Mouse (Mus musculus) heart, embryonic 13.5 days (tissue): ENCODE data around the gene Arl5a. TPM values are rescaled to one million over a fixed set of nuclear protein-coding genes. Genes with fewer than 3 reads are reported as not detected.

Source experiments
- ATAC-seq: fragments of 200-750 bp; cut with Nextera tagmentation; 2 replicates; pipeline ENCODE4 v1.8.0; 2017; ENCODE audit warnings: moderate TSS enrichment; ENCODE audit not compliant: insufficient number of reproducible peaks, low FRiP score, low TSS enrichment; ENCODE audit errors: extremely low read depth
- H3K27ac ChIP-seq: fragments of 300-500 bp; sonication (generic); replicated peaks from 2 replicates; pipeline ENCODE4 v1.5.1; 2015; ENCODE audit warnings: moderate library complexity, mild to moderate bottlenecking, inconsistent platforms
- H3K27me3 ChIP-seq: fragments of 300-500 bp; sonication (generic); replicated peaks from 2 replicates; pipeline ENCODE4 v1.6.1; 2015; ENCODE audit warnings: mild to moderate bottlenecking, inconsistent platforms
- H3K36me3 ChIP-seq: fragments of 300-500 bp; sonication (generic); 2 replicates; pipeline ENCODE4 v1.6.1; 2015; ENCODE audit warnings: mild to moderate bottlenecking, inconsistent platforms
- H3K4me1 ChIP-seq: fragments of 300-500 bp; sonication (generic); 2 replicates; pipeline ENCODE4 v1.6.1; 2015; ENCODE audit warnings: inconsistent platforms
- H3K4me2 ChIP-seq: fragments of 300-500 bp; sonication (generic); 2 replicates; pipeline ENCODE4 v1.6.1; 2015; ENCODE audit warnings: inconsistent platforms, mild to moderate bottlenecking, moderate library complexity
- H3K4me3 ChIP-seq: fragments of 300-500 bp; sonication (generic); 2 replicates; pipeline ENCODE4 v1.5.1; 2015; ENCODE audit warnings: moderate library complexity, mild to moderate bottlenecking, inconsistent platforms
- H3K9ac ChIP-seq: fragments of 300-500 bp; sonication (generic); 2 replicates; pipeline ENCODE4 v1.6.1; 2015; ENCODE audit warnings: inconsistent platforms, mild to moderate bottlenecking, moderate library complexity
- H3K9me3 ChIP-seq: fragments of 300-500 bp; sonication (generic); 2 replicates; pipeline ENCODE4 v1.6.1; 2016; ENCODE audit warnings: inconsistent platforms
- WGBS: fragments of 180-500 bp; shearing (Covaris S2); methylation state at CpG from one replicate; pipeline ENCODE4 v1.1.7; 2015; ENCODE audit warnings: mixed read lengths; 5-methylcytosine and 5-hydroxymethylcytosine counted together
- polyA plus RNA-seq: library from polyadenylated mRNA; unstranded; fragments of >200 nt; fragmentation: Nextera tagmentation; extraction: Ambion mirVana; gene quantifications from 2 replicates; pipeline ENCODE4 v1.2.1, GENCODE M21; 2015

Arl5a gene
- polyA plus RNA-seq, 1 experiment from 2014 or later, result 47.2 TPM

- Histone ChIP-seq H3K9me3 (no peaks in the 10 kb centered on the region), H3K4me2 (peak overlapping the region; percentile 88), H3K9ac (peak overlapping the region; percentile 68), H3K4me1 (peaks cover 66% of the 10 kb centered on the region), H3K27ac (peak overlapping the region; percentile 91), H3K4me3 (peak overlapping the region; percentile 98), H3K27me3 (no peaks in the 10 kb centered on the region), H3K36me3 (peaks cover 14% of the 10 kb centered on the region)
- no peak for ATAC-seq
- WGBS, result 32% methylated on average over 6 of the region's 6 CpGs
Measured at GRCm38 (mm10) chr2:52421197-52421596, 3.5 kb downstream of the Arl5a start.

DNA sequence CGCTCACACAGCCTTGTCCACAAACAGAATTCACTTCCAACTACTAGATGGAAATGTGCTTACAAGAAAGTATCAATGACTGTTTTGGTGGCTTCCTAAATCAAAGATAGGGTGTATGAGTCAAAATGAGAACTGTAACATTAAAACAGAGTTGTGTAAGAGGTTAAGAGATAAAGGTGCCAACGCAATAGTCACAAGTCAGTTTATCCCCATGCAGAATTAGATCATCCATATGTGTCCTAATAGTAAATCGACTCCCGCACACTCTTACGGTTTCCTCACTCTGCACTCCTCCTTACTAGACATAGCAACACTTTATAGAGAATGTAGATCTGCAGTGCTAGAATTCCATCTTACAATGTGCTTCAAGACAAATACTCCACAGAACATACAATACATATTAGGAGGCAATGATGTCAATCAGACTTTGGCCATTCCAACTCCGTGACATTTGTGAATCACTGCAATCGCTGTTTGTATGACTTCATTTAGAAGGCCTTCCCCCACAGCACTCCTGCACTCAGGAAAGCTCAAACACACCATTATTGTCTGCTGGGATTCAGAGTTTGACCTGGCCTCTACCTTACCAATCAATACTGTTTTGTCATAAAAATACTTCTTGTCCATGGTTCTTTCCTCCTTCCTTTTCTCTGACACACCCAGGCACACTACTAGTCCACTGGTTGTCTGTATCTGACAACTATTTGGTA lies 4.5 kb downstream of the Arl5a start:
- Histone ChIP-seq H3K9ac (peak overlapping the region; percentile 3; the same call in 1 of the 2 replicates), H3K27me3 (no peaks in the 10 kb centered on the region), H3K4me1 (peaks cover 57% of the 10 kb centered on the region), H3K36me3 (peaks cover 24% of the 10 kb centered on the region), H3K9me3 (peaks cover 5% of the 10 kb centered on the region; the same call in 1 of the 2 replicates), H3K4me2 (peak overlapping the region; percentile 24; the same call in 1 of the 2 replicates), H3K27ac (no peak overlapping the region), H3K4me3 (no peak overlapping the region)
- no peak for ATAC-seq
- 70% methylated on average over 7 of the region's 7 CpGs for WGBS

GRCm38 (mm10) chr2:52419295-52419694 lies 5.4 kb downstream of the Arl5a start:
- Histone ChIP-seq H3K4me3 (no peak overlapping the region), H3K4me1 (peaks cover 57% of the 10 kb centered on the region), H3K27me3 (no peaks in the 10 kb centered on the region), H3K9me3 (peaks cover 5% of the 10 kb centered on the region; the same call in 1 of the 2 replicates), H3K36me3 (peaks cover 33% of the 10 kb centered on the region), H3K27ac (no peak overlapping the region), H3K4me2 (0 out of 2 replicates have a peak overlapping the region, but pooled peaks have one; percentile 1), H3K9ac (no peak overlapping the region)
- no peak for ATAC-seq
- WGBS, result 49% methylated on average over 6 of the region's 6 CpGs

- 88% methylated on average over 5 of the region's 5 CpGs for WGBS
- Histone ChIP-seq H3K27me3 (no peaks in the 10 kb centered on the region), H3K9ac (no peak overlapping the region), H3K36me3 (peaks cover 90% of the 10 kb centered on the region), H3K4me1 (peaks cover 4% of the 10 kb centered on the region; the same call in 1 of the 2 replicates), H3K4me2 (no peak overlapping the region), H3K9me3 (peaks cover 32% of the 10 kb centered on the region), H3K27ac (no peak overlapping the region), H3K4me3 (no peak overlapping the region)
- no peak for ATAC-seq
Measured at GRCm38 (mm10) chr2:52412524-52413037, 12.1 kb downstream of the Arl5a start.

GRCm38 (mm10) chr2:52406480-52406879 lies 18.2 kb downstream of the Arl5a start:
- 79% methylated on average over 1 of the region's 1 CpGs for WGBS
- no peaks in the 10 kb centered on the region for H3K4me1 ChIP-seq
- H3K9me3 ChIP-seq, result peaks cover 21% of the 10 kb centered on the region
- no peak overlapping the region for H3K9ac ChIP-seq
- no peak for ATAC-seq
- H3K36me3 ChIP-seq, result peaks cover 86% of the 10 kb centered on the region
- H3K27ac ChIP-seq, result no peak overlapping the region
- no peak overlapping the region for H3K4me2 ChIP-seq
- no peaks in the 10 kb centered on the region for H3K27me3 ChIP-seq
- H3K4me3 ChIP-seq, result no peak overlapping the region

GRCm38 (mm10) chr2:52405238-52405637 lies 19.5 kb downstream of the Arl5a start:
- ATAC-seq, result no peak
- Histone ChIP-seq H3K4me1 (no peaks in the 10 kb centered on the region), H3K4me2 (no peak overlapping the region), H3K9ac (no peak overlapping the region), H3K27me3 (no peaks in the 10 kb centered on the region), H3K27ac (no peak overlapping the region), H3K9me3 (peaks cover 10% of the 10 kb centered on the region), H3K4me3 (no peak overlapping the region), H3K36me3 (peaks cover 81% of the 10 kb centered on the region)
- WGBS, result 97% methylated on average over 5 of the region's 5 CpGs

DNA sequence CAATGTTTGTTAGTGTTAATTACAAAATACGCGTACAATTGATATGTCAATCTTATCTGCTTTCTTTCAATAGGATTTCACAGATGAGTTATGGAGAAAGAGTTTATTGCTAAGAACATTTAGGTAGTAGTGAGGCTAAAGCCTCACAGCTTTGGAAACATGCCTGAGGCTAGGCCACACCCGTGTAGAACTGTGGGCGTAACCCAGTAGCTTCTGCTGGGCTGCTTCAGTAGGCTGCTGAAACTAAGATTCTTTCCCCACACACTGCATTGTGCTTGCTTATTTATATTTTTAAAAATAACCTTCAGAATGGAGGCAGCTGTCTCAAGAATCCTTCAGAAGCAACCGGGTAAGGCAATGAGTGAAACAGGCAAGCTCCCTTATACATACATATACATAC lies 30.2 kb downstream of the Arl5a start:
- Histone ChIP-seq H3K36me3 (peaks cover 6% of the 10 kb centered on the region), H3K27ac (no peak overlapping the region), H3K9me3 (no peaks in the 10 kb centered on the region), H3K4me2 (no peak overlapping the region), H3K27me3 (no peaks in the 10 kb centered on the region), H3K9ac (no peak overlapping the region), H3K4me3 (no peak overlapping the region), H3K4me1 (no peaks in the 10 kb centered on the region)
- WGBS, result 85% methylated on average over 5 of the region's 5 CpGs
- no peak for ATAC-seq

GRCm38 (mm10) chr2:52390415-52390975 lies 34.2 kb downstream of the Arl5a start:
- no peaks in the 10 kb centered on the region for H3K36me3 ChIP-seq
- ATAC-seq, result no peak
- 41% methylated on average over 2 of the region's 2 CpGs for WGBS
- H3K27ac ChIP-seq, result no peak overlapping the region
- H3K9me3 ChIP-seq, result no peaks in the 10 kb centered on the region
- H3K4me2 ChIP-seq, result no peak overlapping the region
- H3K27me3 ChIP-seq, result no peaks in the 10 kb centered on the region
- peaks cover 12% of the 10 kb centered on the region for H3K4me1 ChIP-seq
- H3K4me3 ChIP-seq, result no peak overlapping the region
- H3K9ac ChIP-seq, result no peak overlapping the region

GRCm38 (mm10) chr2:52389975-52390374 lies 34.7 kb downstream of the Arl5a start:
- Histone ChIP-seq H3K9me3 (no peaks in the 10 kb centered on the region), H3K9ac (no peak overlapping the region), H3K4me3 (no peak overlapping the region), H3K27me3 (no peaks in the 10 kb centered on the region), H3K4me1 (peaks cover 13% of the 10 kb centered on the region), H3K4me2 (no peak overlapping the region), H3K27ac (no peak overlapping the region), H3K36me3 (no peaks in the 10 kb centered on the region)
- no peak for ATAC-seq
- 74% methylated on average over 3 of the region's 3 CpGs for WGBS

DNA sequence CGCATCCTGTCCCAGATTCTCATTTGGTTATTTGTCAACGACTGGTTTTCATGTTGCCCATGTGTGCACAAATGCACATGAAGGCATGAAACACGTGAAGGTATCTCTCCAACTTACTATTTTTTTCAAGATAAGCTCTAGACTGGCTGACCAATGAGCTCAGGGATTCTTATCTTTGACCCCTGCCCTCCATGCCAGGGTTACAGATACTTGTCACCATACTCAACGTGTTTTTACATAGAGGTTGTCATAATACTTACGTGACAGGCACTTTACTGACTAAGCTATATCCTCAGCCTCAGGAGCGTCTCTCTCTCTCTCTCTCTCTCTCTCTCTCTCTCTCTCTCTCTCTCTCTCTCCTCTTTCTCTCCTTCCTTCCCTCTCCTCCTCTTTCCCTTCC lies 38.2 kb downstream of the Arl5a start:
- H3K4me3 ChIP-seq, result no peak overlapping the region
- no peaks in the 10 kb centered on the region for H3K36me3 ChIP-seq
- H3K27ac ChIP-seq, result peak overlapping the region; percentile 51
- H3K27me3 ChIP-seq, result no peaks in the 10 kb centered on the region
- H3K4me2 ChIP-seq, result peak overlapping the region; percentile 46; the same call in 1 of the 2 replicates
- H3K9me3 ChIP-seq, result no peaks in the 10 kb centered on the region
- no peak for ATAC-seq
- WGBS, result 39% methylated on average over 6 of the region's 6 CpGs
- H3K4me1 ChIP-seq, result peaks cover 13% of the 10 kb centered on the region
- H3K9ac ChIP-seq, result no peak overlapping the region

DNA sequence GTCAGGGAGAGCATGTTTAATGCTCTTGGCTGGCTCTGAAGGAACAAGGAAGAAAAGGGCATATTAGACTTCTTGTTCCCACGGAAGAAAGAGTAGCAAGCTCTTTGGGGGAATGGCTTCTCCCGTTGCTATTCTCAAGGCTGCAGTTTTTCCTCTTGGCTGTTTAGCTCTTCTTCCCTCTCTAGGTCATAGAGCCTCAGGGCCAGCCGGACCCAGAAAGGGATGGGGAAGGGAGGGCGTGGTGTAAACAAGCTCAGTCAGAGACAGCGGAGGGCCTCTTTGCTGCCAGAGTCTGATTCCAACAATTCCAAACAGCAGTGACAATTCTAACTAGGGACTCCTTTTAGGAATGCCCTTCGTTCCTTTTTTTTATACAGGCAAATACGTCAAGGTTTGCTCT lies 38.7 kb downstream of the Arl5a start:
- Histone ChIP-seq H3K4me2 (peak overlapping the region; percentile 46), H3K36me3 (no peaks in the 10 kb centered on the region), H3K9me3 (no peaks in the 10 kb centered on the region), H3K4me3 (no peak overlapping the region), H3K27me3 (no peaks in the 10 kb centered on the region), H3K27ac (peak overlapping the region; percentile 51), H3K4me1 (peaks cover 13% of the 10 kb centered on the region), H3K9ac (peak overlapping the region; percentile 11; the same call in 1 of the 2 replicates)
- WGBS, result 26% methylated on average over 7 of the region's 7 CpGs
- no peak for ATAC-seq
